ENCODE assay signal across 9 mouse cellular contexts in the genomic region with DNA sequence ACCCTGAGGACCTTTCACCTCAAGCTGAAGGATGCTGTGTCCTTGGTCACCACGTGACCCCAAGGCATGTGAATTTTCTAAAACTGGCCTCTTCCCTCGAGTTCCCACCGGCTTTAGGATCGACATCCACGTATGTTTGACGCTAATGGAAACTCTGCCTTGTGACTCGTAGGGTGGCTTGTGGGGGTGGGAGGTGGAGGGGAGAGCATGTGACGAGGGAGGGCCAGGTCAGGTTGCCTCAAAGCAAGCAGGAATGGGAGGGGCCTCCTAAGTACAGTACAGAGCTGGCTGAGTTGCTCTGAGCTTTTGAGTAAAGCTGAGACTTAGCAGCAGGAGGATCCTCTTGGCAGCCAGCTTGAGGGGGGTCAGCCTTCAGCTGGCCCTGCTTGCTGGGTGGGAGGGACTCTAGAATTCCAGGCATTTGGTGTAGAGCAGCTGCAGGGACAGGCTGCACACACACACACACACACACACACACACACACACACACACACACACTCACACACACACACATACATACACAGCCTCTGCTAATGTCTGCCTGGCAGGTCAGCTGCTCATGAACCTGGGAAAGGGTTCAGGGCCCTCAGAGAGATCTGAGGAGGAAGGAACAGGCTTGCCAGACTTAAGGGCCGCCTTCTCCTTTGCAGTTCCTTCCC.
A peak's percentile ranks its signal among the peaks of the same experiment; 100 is the strongest.
DNase-seq lines count a peak whose midpoint lies in the region; ATAC-seq and TF ChIP-seq lines count a peak whose summit lies in the region.
"Had no signal": no experiment of that assay in that cellular context is flagged by ENCODE, and none has a peak within 500 bp of the region (broad histone marks: within the 10 kb centered on the region; RNA-seq: fewer than 3 reads in every experiment).

No protein-coding gene starts in this region.

- peak; percentile 42 to 51 for DNase-seq in layer of hippocampus, postnatal 10 days (ENCODE audit: low spot score in 2 of 2)
- DNase-seq in layer of hippocampus, adult 9-10 months (ENCODE audit: low spot score), result no peak
- peak; percentile 68 for DNase-seq in embryonic facial prominence, embryonic 11.5 days (ENCODE audit: low spot score)
- peak; percentile 62 for DNase-seq in hindbrain, postnatal 0 days (ENCODE audit: low spot score)
- no peak for DNase-seq in liver, postnatal 0 days
- no peak for DNase-seq in thymus, adult 18-20 months
- no peak for DNase-seq in adrenal gland, adult 8-10 months
- DNase-seq: liver, embryonic 13.5 days had no signal

- 33% methylated on average over 9 of the region's 9 CpGs for WGBS in embryonic facial prominence, embryonic 11.5 days
- WGBS in hindbrain, postnatal 0 days, result 38% methylated on average over 9 of the region's 9 CpGs
- 53% methylated on average over 9 of the region's 9 CpGs for WGBS in liver, postnatal 0 days (ENCODE audit: insufficient replicate concordance)
- 20% methylated on average over 9 of the region's 9 CpGs for WGBS in stomach, embryonic 15.5 days

- no peak for TF ChIP-seq CTCF in hindbrain, postnatal 0 days (IDR thresholded peaks at IDR 0.05; ENCODE audit: low read depth)
- TF ChIP-seq CTCF in liver, postnatal 0 days (IDR thresholded peaks at IDR 0.05; ENCODE audit: low read depth), result no peak

- peak; percentile 81 for ATAC-seq in embryonic facial prominence, embryonic 11.5 days (replicated peaks; ENCODE audit: insufficient number of reproducible peaks, low FRiP score, low TSS enrichment, low read depth)
- ATAC-seq in hindbrain, postnatal 0 days, result peak; percentile 84
- peak; percentile 23; the same call in 1 of the 2 replicates for ATAC-seq in liver, postnatal 0 days
- ATAC-seq in stomach, embryonic 15.5 days (ENCODE audit: insufficient read depth, low FRiP score, low read depth), result peak; percentile 88

- H3K27me3 ChIP-seq in embryonic facial prominence, embryonic 11.5 days (ENCODE audit: control insufficient read depth, insufficient read depth, low read length), result no peaks in the 10 kb centered on the region
- no peaks in the 10 kb centered on the region for H3K27me3 ChIP-seq in hindbrain, postnatal 0 days (ENCODE audit: insufficient read depth, low read length)
- no peaks in the 10 kb centered on the region for H3K27me3 ChIP-seq in liver, postnatal 0 days (ENCODE audit: insufficient read depth, low read length)
- H3K27me3 ChIP-seq in stomach, embryonic 15.5 days (replicated peaks), result no peaks in the 10 kb centered on the region
- H3K27me3 ChIP-seq: liver, embryonic 13.5 days had no signal

- no peak for TF ChIP-seq EP300 in liver, postnatal 0 days (IDR thresholded peaks at IDR 0.05; ENCODE audit: low read depth)

- H3K4me3 ChIP-seq in embryonic facial prominence, embryonic 11.5 days (ENCODE audit: low read depth, low read length), result no peak overlapping the region
- no peak overlapping the region for H3K4me3 ChIP-seq in hindbrain, postnatal 0 days (ENCODE audit: low read length)
- H3K4me3 ChIP-seq in liver, postnatal 0 days (ENCODE audit: low read depth, low read length), result no peak overlapping the region
- H3K4me3 ChIP-seq in stomach, embryonic 15.5 days (replicated peaks), result no peak overlapping the region
- H3K4me3 ChIP-seq: liver, embryonic 13.5 days had no signal

- no peaks in the 10 kb centered on the region for H3K9me3 ChIP-seq in embryonic facial prominence, embryonic 11.5 days (replicated peaks; ENCODE audit: control insufficient read depth, low read length)
- no peaks in the 10 kb centered on the region for H3K9me3 ChIP-seq in hindbrain, postnatal 0 days (ENCODE audit: low read length)
- H3K9me3 ChIP-seq in liver, postnatal 0 days (ENCODE audit: low read length), result no peaks in the 10 kb centered on the region
- no peaks in the 10 kb centered on the region for H3K9me3 ChIP-seq in stomach, embryonic 15.5 days

- H3K4me2 ChIP-seq in embryonic facial prominence, embryonic 11.5 days (ENCODE audit: low read depth, low read length), result no peak overlapping the region
- no peak overlapping the region for H3K4me2 ChIP-seq in hindbrain, postnatal 0 days (ENCODE audit: low read depth, low read length)
- H3K4me2 ChIP-seq in liver, postnatal 0 days (ENCODE audit: low read depth, low read length), result no peak overlapping the region
- H3K4me2 ChIP-seq in stomach, embryonic 15.5 days, result peak overlapping the region; percentile 16; the same call in 1 of the 2 replicates
- H3K4me2 ChIP-seq: liver, embryonic 13.5 days had no signal

- 0 out of 2 replicates have a peak overlapping the region, but pooled peaks have one; percentile 5 for H3K27ac ChIP-seq in embryonic facial prominence, embryonic 11.5 days (replicated peaks; ENCODE audit: low read depth, low read length)
- H3K27ac ChIP-seq in hindbrain, postnatal 0 days, result no peak overlapping the region
- H3K27ac ChIP-seq in liver, postnatal 0 days (ENCODE audit: low read depth), result no peak overlapping the region
- peak overlapping the region; percentile 84 for H3K27ac ChIP-seq in stomach, embryonic 15.5 days
- H3K27ac ChIP-seq: liver, embryonic 13.5 days had no signal

- H3K9ac ChIP-seq in embryonic facial prominence, embryonic 11.5 days (replicated peaks; ENCODE audit: low read length), result no peak overlapping the region
- H3K9ac ChIP-seq in hindbrain, postnatal 0 days (replicated peaks; ENCODE audit: low read length), result no peak overlapping the region
- H3K9ac ChIP-seq in liver, postnatal 0 days (replicated peaks), result no peak overlapping the region
- no peak overlapping the region for H3K9ac ChIP-seq in stomach, embryonic 15.5 days
- H3K9ac ChIP-seq: liver, embryonic 13.5 days had no signal

- H3K36me3 ChIP-seq in embryonic facial prominence, embryonic 11.5 days (replicated peaks; ENCODE audit: control insufficient read depth, insufficient read depth, low read depth, low read length), result no peaks in the 10 kb centered on the region
- no peaks in the 10 kb centered on the region for H3K36me3 ChIP-seq in hindbrain, postnatal 0 days (ENCODE audit: insufficient read depth, low read length)
- no peaks in the 10 kb centered on the region for H3K36me3 ChIP-seq in liver, postnatal 0 days (replicated peaks; ENCODE audit: insufficient read depth, low read length)
- no peaks in the 10 kb centered on the region for H3K36me3 ChIP-seq in stomach, embryonic 15.5 days
- H3K36me3 ChIP-seq: liver, embryonic 13.5 days had no signal

- H3K4me1 ChIP-seq in embryonic facial prominence, embryonic 11.5 days (ENCODE audit: control insufficient read depth, insufficient read depth, low read length), result no peaks in the 10 kb centered on the region
- no peaks in the 10 kb centered on the region for H3K4me1 ChIP-seq in hindbrain, postnatal 0 days (ENCODE audit: insufficient read depth, low read length)
- H3K4me1 ChIP-seq in liver, postnatal 0 days (ENCODE audit: insufficient read depth), result peaks cover 17% of the 10 kb centered on the region
- peaks cover 33% of the 10 kb centered on the region for H3K4me1 ChIP-seq in stomach, embryonic 15.5 days

Comparison
In these comparisons a context has a peak if more than half of its experiments do, and no peak if none do; other contexts are left out.
1. DNase-seq: peak in layer of hippocampus, postnatal 10 days (2 of 2), embryonic facial prominence, embryonic 11.5 days (single experiment) and hindbrain, postnatal 0 days (single experiment); none in layer of hippocampus, adult 9-10 months (single experiment), liver, postnatal 0 days (single experiment), thymus, adult 18-20 months (0 of 2) and adrenal gland, adult 8-10 months (single experiment).
2. ATAC-seq: peak in every context shown above with its lines; median percentile 88 in stomach, embryonic 15.5 days; 84 in hindbrain, postnatal 0 days; 81 in embryonic facial prominence, embryonic 11.5 days; 23 in liver, postnatal 0 days.
3. H3K27ac ChIP-seq: peak in embryonic facial prominence, embryonic 11.5 days (single experiment) and stomach, embryonic 15.5 days (single experiment); none in hindbrain, postnatal 0 days (single experiment) and liver, postnatal 0 days (single experiment).